Mouse (Mus musculus) T-helper 17 cell (primary cell): Measurements from ENCODE around the gene Rab11fip2.

Source experiments
- in situ Hi-C, 2 experiments: fragments of 300-600 bp; cut with MboI, MseI; formaldehyde crosslinking; loops; 1 replicate in 1 of 2; 2 replicates in 1 of 2; pipeline ENCODE4 v1.15.1; 2025; ENCODE audit warnings: high pct_unique_total_duplicates in 2 of 2

Gene Rab11fip2

GRCm38 (mm10) chr19:59860799-59861198 is 82.7 kb downstream of the Rab11fip2 start:
- in situ Hi-C loops: no loop called here

GRCm38 (mm10) chr19:59853061-59853460 is 90.4 kb downstream of the Rab11fip2 start:
- in situ Hi-C loops: no loop called here
